Comparison of ENCODE assay signal across 8 mouse cellular contexts in the genomic region with DNA sequence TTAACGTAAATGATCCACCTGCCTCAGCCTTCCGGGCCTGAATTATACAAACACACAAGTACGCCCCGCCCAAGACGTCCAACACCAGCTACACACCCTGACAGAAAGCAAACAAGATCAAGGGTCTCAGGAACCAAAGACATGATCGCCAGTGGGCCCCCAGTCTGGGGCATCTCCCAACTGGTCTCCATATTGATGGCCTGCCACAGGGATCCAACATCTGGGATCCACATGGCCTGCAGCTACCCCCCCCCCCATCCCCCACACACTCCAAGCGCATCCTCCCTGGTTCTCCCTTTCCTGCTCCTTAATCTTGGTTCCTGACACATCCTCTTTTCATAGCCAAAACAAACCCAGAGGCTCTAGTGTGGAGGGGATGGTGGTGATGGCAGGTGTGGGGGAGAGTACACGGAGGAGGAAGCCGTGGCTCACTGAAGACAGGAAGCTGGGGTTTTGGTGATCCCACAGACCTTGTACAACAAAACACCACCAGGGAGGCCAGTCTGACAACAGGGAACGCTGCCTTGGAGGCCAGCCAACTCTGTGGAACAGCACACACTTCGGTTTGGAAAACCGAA. TPM values are rescaled to one million over a fixed set of nuclear protein-coding genes. Genes with fewer than 3 reads are reported as not detected.
DNase-seq lines count a peak whose midpoint lies in the region; ATAC-seq lines count a peak whose summit lies in the region.

No protein-coding gene starts in this region.

- ATAC-seq in erythroblast, adult 5-6 weeks (replicated peaks; ENCODE audit: low FRiP score, poor library complexity, severe bottlenecking) = peak; percentile 40
- peak; percentile 40; the same call in 1 of the 2 replicates for ATAC-seq in limb, embryonic 11.5 days (ENCODE audit: insufficient number of reproducible peaks, low FRiP score, low TSS enrichment, low read depth)

- DNase-seq in urinary bladder, postnatal 14 days (ENCODE audit: low spot score) = peak; percentile 64
- no peak for DNase-seq in urinary bladder, adult 2 months (ENCODE audit: low spot score)
- peak; percentile 76 for DNase-seq in heart, postnatal 4 days
- peak; percentile 54 for DNase-seq in limb, embryonic 11.5 days (ENCODE audit: low spot score)
- DNase-seq in naive thymus-derived CD4-positive, alpha-beta T cell, adult 2 months (ENCODE audit: low read depth) = peak; percentile 82
- DNase-seq in thymus, postnatal 36 days = peak; percentile 77 to 84
- DNase-seq in left cerebral cortex, adult 8-10 months (ENCODE audit: low spot score in 2 of 2) = no peak

- 29% methylated on average over 12 of the region's 12 CpGs for WGBS in limb, embryonic 11.5 days

- H3K4me1 ChIP-seq in limb, embryonic 11.5 days (ENCODE audit: control insufficient read depth, insufficient read depth, low read length) = peaks cover 41% of the 10 kb centered on the region

- H3K27me3 ChIP-seq in limb, embryonic 11.5 days (ENCODE audit: control insufficient read depth, insufficient read depth, low read length) = no peaks in the 10 kb centered on the region

- H3K4me3 ChIP-seq in limb, embryonic 11.5 days (ENCODE audit: low read depth, low read length) = no peak overlapping the region

- peaks cover 2% of the 10 kb centered on the region for H3K36me3 ChIP-seq in limb, embryonic 11.5 days (ENCODE audit: control insufficient read depth, insufficient read depth, low read length)

- peak overlapping the region; percentile 65 for H3K27ac ChIP-seq in limb, embryonic 11.5 days (replicated peaks; ENCODE audit: low read depth, low read length)

- H3K9ac ChIP-seq in limb, embryonic 11.5 days (ENCODE audit: low read length) = no peak overlapping the region

- no peaks in the 10 kb centered on the region for H3K9me3 ChIP-seq in limb, embryonic 11.5 days (ENCODE audit: control insufficient read depth, low read length)

- H3K4me2 ChIP-seq in limb, embryonic 11.5 days (ENCODE audit: low read depth, severe bottlenecking) = no peak overlapping the region; the same call in 1 of the 2 replicates

RNA-seq across cellular contexts. Expression of a gene that starts 9.9 kb away (rescaled TPM):
- 38.6 and 55.0 TPM in 2 replicates for polyA plus RNA-seq in urinary bladder, adult 2 months (2012; rRNA removed)
- 199 and 213 TPM in 2 replicates for total RNA-seq in erythroblast, adult 5-6 weeks (2015; ENCODE audit: low replicate concordance)
- 147 and 161 TPM in 2 replicates for total RNA-seq in erythroblast, adult 5-6 weeks (2017; ENCODE audit: low replicate concordance)
- total RNA-seq in heart, postnatal 4 days (2021) = 10 to 100 TPM; 31.6 to 34.2 TPM
- 13.9 and 15.2 TPM in 2 replicates for polyA plus RNA-seq in limb, embryonic 11.5 days (2014; fragmentation: Nextera tagmentation; extraction: Ambion mirVana)
- 10 to 100 TPM; 32.5 to 41.9 (median 34.2) TPM for total RNA-seq in left cerebral cortex, adult 8-10 months (2022)

RNA-seq across cellular contexts. Expression of a gene that starts 10.2 kb away (rescaled TPM):
- 1.6 and 1.8 TPM in 2 replicates for polyA plus RNA-seq in urinary bladder, adult 2 months (2012; rRNA removed)
- 3.8 and 10.4 TPM in 2 replicates for total RNA-seq in erythroblast, adult 5-6 weeks (2015; ENCODE audit: low replicate concordance)
- total RNA-seq in erythroblast, adult 5-6 weeks (2017; ENCODE audit: low replicate concordance) = 15.2 and 21.7 TPM in 2 replicates
- not detected for total RNA-seq in heart, postnatal 4 days (2021)
- 0.27 and 0.40 TPM in 2 replicates for polyA plus RNA-seq in limb, embryonic 11.5 days (2014; fragmentation: Nextera tagmentation; extraction: Ambion mirVana)
- 1 to 10 TPM in 3 of 4 experiments, under 1 TPM in 1; 0.78 to 1.3 (median 1.3) TPM for total RNA-seq in left cerebral cortex, adult 8-10 months (2022)

RNA-seq across cellular contexts. Expression of a gene that starts 33.8 kb away (rescaled TPM):
- 11.0 and 12.9 TPM in 2 replicates for polyA plus RNA-seq in urinary bladder, adult 2 months (2012; rRNA removed)
- total RNA-seq in erythroblast, adult 5-6 weeks (2015; ENCODE audit: low replicate concordance) = 2.7 and 3.8 TPM in 2 replicates
- total RNA-seq in erythroblast, adult 5-6 weeks (2017; ENCODE audit: low replicate concordance) = 0.84 TPM in 1 of 2 replicates, not detected in the other
- 10 to 100 TPM; 10.7 to 10.8 TPM for total RNA-seq in heart, postnatal 4 days (2021)
- polyA plus RNA-seq in limb, embryonic 11.5 days (2014; fragmentation: Nextera tagmentation; extraction: Ambion mirVana) = 11.6 and 13.5 TPM in 2 replicates
- total RNA-seq in left cerebral cortex, adult 8-10 months (2022) = 10 to 100 TPM; 25.1 to 30.2 (median 28.8) TPM

RNA-seq across cellular contexts. Expression of a gene that starts 33.9 kb away (rescaled TPM):
- polyA plus RNA-seq in urinary bladder, adult 2 months (2012; rRNA removed) = 25.7 and 26.2 TPM in 2 replicates
- total RNA-seq in erythroblast, adult 5-6 weeks (2015; ENCODE audit: low replicate concordance) = 1.7 and 1.9 TPM in 2 replicates
- 5.2 and 6.0 TPM in 2 replicates for total RNA-seq in erythroblast, adult 5-6 weeks (2017; ENCODE audit: low replicate concordance)
- 10 to 100 TPM; 30.8 to 32.0 TPM for total RNA-seq in heart, postnatal 4 days (2021)
- 33.1 and 33.5 TPM in 2 replicates for polyA plus RNA-seq in limb, embryonic 11.5 days (2014; fragmentation: Nextera tagmentation; extraction: Ambion mirVana)
- 10 to 100 TPM; 32.4 to 36.9 (median 35.7) TPM for total RNA-seq in left cerebral cortex, adult 8-10 months (2022)

RNA-seq across cellular contexts. Expression of a gene that starts 55.4 kb away (rescaled TPM):
- polyA plus RNA-seq in urinary bladder, adult 2 months (2012; rRNA removed) = not detected in 2 replicates
- total RNA-seq in erythroblast, adult 5-6 weeks (2015; ENCODE audit: low replicate concordance) = not detected in 2 replicates
- total RNA-seq in erythroblast, adult 5-6 weeks (2017; ENCODE audit: low replicate concordance) = not detected in 2 replicates
- total RNA-seq in heart, postnatal 4 days (2021) = not detected
- polyA plus RNA-seq in limb, embryonic 11.5 days (2014; fragmentation: Nextera tagmentation; extraction: Ambion mirVana) = not detected in 2 replicates
- total RNA-seq in left cerebral cortex, adult 8-10 months (2022) = under 1 TPM in 2 of 4 experiments, not detected in 2; 0.55 to 0.58 TPM

Comparison
In these comparisons a context has a peak if more than half of its experiments do, and no peak if none do; other contexts are left out.
1. DNase-seq: peak in urinary bladder, postnatal 14 days (single experiment), heart, postnatal 4 days (single experiment), limb, embryonic 11.5 days (single experiment), naive thymus-derived CD4-positive, alpha-beta T cell, adult 2 months (single experiment) and thymus, postnatal 36 days (2 of 2); none in urinary bladder, adult 2 months (single experiment) and left cerebral cortex, adult 8-10 months (0 of 2).